9 mouse cellular contexts compared by ENCODE assay signal in the genomic region with DNA sequence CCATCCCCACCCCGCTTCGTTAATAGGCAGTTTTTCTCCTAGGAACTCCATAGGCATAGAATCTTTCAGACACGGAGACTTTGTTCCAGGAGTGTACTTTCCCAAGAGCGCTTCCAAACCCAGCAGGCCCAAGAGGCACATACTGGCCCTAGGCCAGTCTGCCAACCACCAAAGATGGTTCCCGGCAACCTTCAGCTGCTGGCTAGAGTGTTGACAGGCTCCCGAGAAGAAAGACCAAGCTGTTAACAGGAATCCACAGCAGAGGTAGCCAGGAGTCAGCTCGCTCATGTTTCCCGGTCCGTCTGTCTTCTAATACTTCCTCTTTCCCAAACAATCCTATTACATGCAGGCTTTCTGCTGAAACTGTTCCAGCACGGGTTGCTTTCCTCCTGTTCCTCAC.
DNase-seq lines count a peak whose midpoint lies in the region; ATAC-seq and TF ChIP-seq lines count a peak whose summit lies in the region.
"Had no signal": no experiment of that assay in that cellular context is flagged by ENCODE, and none has a peak within 500 bp of the region (broad histone marks: within the 10 kb centered on the region; RNA-seq: fewer than 3 reads in every experiment).

No protein-coding gene starts in this region.

- TF ChIP-seq CTCF in kidney, adult 2 months (conservative IDR thresholded peaks at IDR 0.05; ENCODE audit: insufficient read depth, insufficient read length, low read depth, low read length) = no peak

- H3K9me3 ChIP-seq in heart, embryonic 14.5 days (ENCODE audit: control insufficient read depth, low read length) = no peaks in the 10 kb centered on the region
- H3K9me3 ChIP-seq: midbrain, embryonic 12.5 days had no signal

- peak; percentile 7 for DNase-seq in gastrocnemius, postnatal 10 days
- DNase-seq in gastrocnemius, adult 18-20 months (ENCODE audit: low spot score) = no peak
- DNase-seq in NIH3T3 (ENCODE audit: low read depth) = peak; percentile 12
- DNase-seq in cerebellum, adult 9-11 months = peak; percentile 55
- no peak for DNase-seq in thymus, postnatal 36 days
- DNase-seq in thymus, postnatal 25 days = no peak
- no peak for DNase-seq in kidney, adult 2 months

- peak overlapping the region; percentile 52 to 56 for H3K27ac ChIP-seq in heart, embryonic 14.5 days (replicated peaks in 1 of 2; ENCODE audit: control insufficient read depth in 1 of 2, insufficient read depth in 1 of 2, low read depth in 2 of 2, low read length in 2 of 2)
- no peak overlapping the region for H3K27ac ChIP-seq in kidney, adult 2 months (ENCODE audit: insufficient read depth, low read depth, low read length)
- H3K27ac ChIP-seq: midbrain, embryonic 12.5 days had no signal

- 23% methylated on average over 10 of the region's 10 CpGs for WGBS in heart, embryonic 14.5 days
- WGBS in kidney, adult 2 months = 85% methylated on average over 10 of the region's 10 CpGs

- no peaks in the 10 kb centered on the region for H3K27me3 ChIP-seq in heart, embryonic 14.5 days (ENCODE audit: control insufficient read depth, insufficient read depth, low read length)
- H3K27me3 ChIP-seq in kidney, adult 2 months (replicated peaks; ENCODE audit: control insufficient read depth, insufficient read depth, low read length) = no peaks in the 10 kb centered on the region
- H3K27me3 ChIP-seq: midbrain, embryonic 12.5 days had no signal

- H3K4me3 ChIP-seq in heart, embryonic 14.5 days (ENCODE audit: control insufficient read depth in 1 of 2, insufficient read depth in 1 of 2, low read depth in 1 of 2, low read length in 2 of 2) = 0 out of 4 replicates have a peak overlapping the region, but pooled peaks of 1 of the 2 experiments have one; percentile 0
- no peak overlapping the region for H3K4me3 ChIP-seq in kidney, adult 2 months (ENCODE audit: insufficient read depth, low read depth, low read length)
- H3K4me3 ChIP-seq: midbrain, embryonic 12.5 days had no signal

- H3K9ac ChIP-seq in heart, embryonic 14.5 days (ENCODE audit: low read length) = peak overlapping the region; percentile 39; the same call in 1 of the 2 replicates
- H3K9ac ChIP-seq: midbrain, embryonic 12.5 days had no signal

- H3K4me1 ChIP-seq in heart, embryonic 14.5 days (ENCODE audit: control insufficient read depth in 2 of 2, insufficient read depth in 2 of 2, low read length in 2 of 2) = peaks cover 11 to 15% of the 10 kb centered on the region in 2 experiments; a peak in 3 of 4 replicates
- no peaks in the 10 kb centered on the region for H3K4me1 ChIP-seq in kidney, adult 2 months (ENCODE audit: control insufficient read depth, insufficient read depth, low read length)
- H3K4me1 ChIP-seq: midbrain, embryonic 12.5 days had no signal

- no peaks in the 10 kb centered on the region for H3K36me3 ChIP-seq in heart, embryonic 14.5 days (ENCODE audit: control insufficient read depth, insufficient read depth, low read length)
- no peaks in the 10 kb centered on the region for H3K36me3 ChIP-seq in kidney, adult 2 months (ENCODE audit: control insufficient read depth, insufficient read depth, low read length)
- H3K36me3 ChIP-seq: midbrain, embryonic 12.5 days had no signal

- TF ChIP-seq POLR2A in kidney, adult 2 months (IDR thresholded peaks at IDR 0.05; ENCODE audit: low read depth, low read length) = no peak

- no peak for ATAC-seq in heart, embryonic 14.5 days (ENCODE audit: insufficient number of reproducible peaks, insufficient read depth, low FRiP score, low read depth)

- peak overlapping the region; percentile 32 for H3K4me2 ChIP-seq in heart, embryonic 14.5 days (ENCODE audit: low read length)
- H3K4me2 ChIP-seq: midbrain, embryonic 12.5 days had no signal

Comparison
In these comparisons a context has a peak if more than half of its experiments do, and no peak if none do; other contexts are left out.
1. DNase-seq: peak in gastrocnemius, postnatal 10 days (single experiment), NIH3T3 (single experiment) and cerebellum, adult 9-11 months (single experiment); none in gastrocnemius, adult 18-20 months (single experiment), thymus, postnatal 36 days (0 of 2), thymus, postnatal 25 days (single experiment) and kidney, adult 2 months (single experiment).